Mouse (Mus musculus): Measurements from ENCODE around the gene Prdx5. TPM values are rescaled to one million over a fixed set of nuclear protein-coding genes. Genes with fewer than 3 reads are reported as not detected.

Gene Prdx5
- total and polyA plus RNA-seq, 3 experiments: 411 to 766 (median 651) TPM

DNA sequence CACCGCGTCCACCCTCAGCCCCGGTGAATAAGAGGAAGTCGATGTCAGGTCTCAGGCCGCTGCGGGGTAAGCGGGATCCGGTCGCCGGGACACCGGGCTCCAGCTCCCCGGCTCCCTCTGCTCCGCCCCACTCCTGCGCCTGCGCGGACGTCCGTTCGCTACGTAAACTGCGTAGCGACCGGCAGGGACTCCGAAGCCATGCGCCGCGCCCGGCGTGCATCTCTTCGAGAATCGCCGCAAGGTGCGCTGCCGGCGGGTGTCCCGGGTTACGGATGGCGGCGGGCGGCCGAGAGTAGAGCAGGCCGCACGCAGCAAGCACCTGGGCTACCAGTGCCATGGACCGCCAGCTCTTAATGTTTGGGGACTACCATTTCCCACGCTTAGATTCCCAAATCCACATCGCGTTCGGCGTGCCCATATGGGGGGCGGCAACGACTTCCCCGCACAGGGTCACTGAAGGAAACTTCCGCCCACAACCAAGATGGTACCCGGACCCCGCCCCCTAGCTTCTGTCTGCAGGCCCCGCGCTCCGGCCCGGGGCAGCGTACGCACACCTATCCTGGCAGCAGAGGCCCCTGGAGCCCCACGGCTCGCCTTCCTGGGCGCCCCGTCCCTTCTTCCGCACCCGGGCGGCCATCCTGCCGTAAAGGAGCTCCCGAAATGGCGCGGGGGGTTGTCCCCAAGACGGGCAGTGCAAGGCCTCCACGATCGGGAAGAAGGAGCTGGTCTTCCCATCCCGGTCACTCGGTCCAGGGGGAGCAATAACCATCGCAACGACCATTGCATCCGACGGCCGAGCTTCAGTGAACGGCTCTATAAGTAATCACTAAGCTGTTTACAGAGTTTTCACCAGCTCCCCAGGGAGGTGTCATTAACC is 31.7 kb upstream of the Prdx5 start, which contains the start of gene Bad:
Bad (plus strand) TSS at position 490 of the 877 bp plus-strand sequence.
- H3K4me1 ChIP-seq (ENCODE audit: control insufficient read depth, insufficient read depth, low read length): peaks cover 3% of the 10 kb centered on the region
- intact Hi-C loops (cut with DNase I): loop anchor here (1.0 to 5.0 kb wide), 2 partner anchors 10 to 36 kb away; partner anchors contain the start of gene Plcb3
- WGBS: under 1% methylated on average over 83 of the region's 83 CpGs
- H3K9ac ChIP-seq (ENCODE audit: low read depth, low read length): peak within 1 kb of the TSS; percentile 91
- no peaks in the 10 kb centered on the region for H3K27me3 ChIP-seq (ENCODE audit: control insufficient read depth, insufficient read depth, low read length)
- DNase-seq: peak; percentile 94 to 98
- TF ChIP-seq CTCF (IDR thresholded peaks at IDR 0.05) (peak; percentile 38), EP300 (IDR thresholded peaks at IDR 0.05; ENCODE audit: insufficient read depth, low read depth, low read length) (peak; percentile 27; the same call in 1 of the 2 replicates), POLR2A (IDR thresholded peaks at IDR 0.05; ENCODE audit: insufficient read depth, low read depth, low read length) (peak; percentile 77)
- no peaks in the 10 kb centered on the region for H3K36me3 ChIP-seq (ENCODE audit: control insufficient read depth, insufficient read depth, low read length)
- peak within 1 kb of the TSS; percentile 80 for H3K4me3 ChIP-seq
- peak within 1 kb of the TSS; percentile 84 for H3K27ac ChIP-seq
- no peaks in the 10 kb centered on the region for H3K79me2 ChIP-seq (replicated peaks; ENCODE audit: control insufficient read depth, insufficient read depth, low read length)

DNA sequence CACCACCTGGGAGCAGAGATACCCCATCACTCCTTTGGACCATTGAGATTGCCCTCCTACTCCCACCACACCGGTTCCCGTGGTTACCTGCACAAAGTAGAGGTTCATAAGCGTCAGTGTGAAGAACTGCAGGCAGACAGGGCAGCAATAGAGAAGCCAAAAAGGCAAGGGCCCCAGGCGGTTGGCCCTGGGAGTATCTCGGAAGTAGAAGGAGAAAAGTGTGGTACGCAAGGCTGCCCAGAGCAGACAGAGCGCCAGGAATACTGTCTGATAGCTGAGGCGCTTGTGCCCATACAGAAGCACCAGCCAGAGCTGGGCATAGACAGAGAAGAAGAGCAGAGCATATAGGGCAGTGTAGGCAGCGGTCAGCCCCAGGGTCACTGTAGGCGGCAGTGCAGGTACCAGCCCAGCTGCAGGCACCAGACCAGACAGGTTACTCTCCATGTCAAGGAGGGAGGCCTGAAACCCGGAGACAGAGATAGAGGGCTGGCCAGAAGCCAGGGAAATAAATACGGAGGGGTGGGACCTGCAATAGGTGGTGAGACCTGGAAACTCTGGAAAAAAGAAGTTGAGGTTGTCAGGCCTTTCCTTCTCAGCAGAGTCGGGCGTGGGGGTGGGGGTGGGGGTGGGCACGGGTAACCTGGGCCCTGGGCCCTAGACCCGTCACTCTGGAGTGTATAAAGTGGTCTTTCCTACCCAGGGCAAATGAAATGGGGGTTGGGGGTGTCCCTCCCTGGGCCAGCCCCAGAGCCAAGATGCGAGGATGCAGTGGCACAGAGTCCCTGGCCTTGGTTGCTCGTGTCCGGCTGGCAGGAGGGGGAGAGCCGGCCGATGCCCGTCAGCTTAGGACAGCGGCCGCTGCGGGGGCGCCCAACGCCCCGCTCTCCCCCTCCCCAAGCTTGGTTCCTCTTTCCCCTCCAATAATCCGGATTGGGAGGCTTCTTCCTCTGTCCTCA is 30.8 kb upstream of the Prdx5 start:
- H3K36me3 ChIP-seq (ENCODE audit: control insufficient read depth, insufficient read depth, low read length): no peaks in the 10 kb centered on the region
- no peaks in the 10 kb centered on the region for H3K79me2 ChIP-seq (replicated peaks; ENCODE audit: control insufficient read depth, insufficient read depth, low read length)
- peaks cover 3% of the 10 kb centered on the region for H3K4me1 ChIP-seq (ENCODE audit: control insufficient read depth, insufficient read depth, low read length)
- intact Hi-C loops (cut with DNase I): loop anchor here (5.0 kb wide), 1 partner anchor 37 kb away; the partner anchor contains the start of gene Plcb3
- TF ChIP-seq EP300 (IDR thresholded peaks at IDR 0.05; ENCODE audit: insufficient read depth, low read depth, low read length) (no peak), POLR2A (IDR thresholded peaks at IDR 0.05; ENCODE audit: insufficient read depth, low read depth, low read length) (no peak), CTCF (IDR thresholded peaks at IDR 0.05) (no peak)
- peak overlapping the region; percentile 80 for H3K4me3 ChIP-seq
- H3K27ac ChIP-seq: peak overlapping the region; percentile 84
- no peaks in the 10 kb centered on the region for H3K27me3 ChIP-seq (ENCODE audit: control insufficient read depth, insufficient read depth, low read length)
- WGBS: 20% methylated on average over 29 of the region's 29 CpGs
- peak overlapping the region; percentile 83 for H3K9ac ChIP-seq (ENCODE audit: low read depth, low read length)
- peak in 1 of 2 experiments; percentile 22 for DNase-seq

GRCm38 (mm10) chr19:6939106-6940002 is 29.4 kb upstream of the Prdx5 start:
- intact Hi-C loops (cut with DNase I): loop anchor here (2.0 to 5.0 kb wide), 3 partner anchors 13 to 38 kb away; partner anchors contain the start of genes Catsperz and Plcb3

GRCm38 (mm10) chr19:6937541-6938465 is 27.9 kb upstream of the Prdx5 start:
- peak; percentile 51 to 80 for DNase-seq
- intact Hi-C loops (cut with DNase I): loop anchor here (2.0 kb wide), 2 partner anchors 13 to 15 kb away; partner anchors contain the start of gene Catsperz
- 58% methylated on average over 16 of the region's 16 CpGs for WGBS
- Histone ChIP-seq H3K36me3 (ENCODE audit: control insufficient read depth, insufficient read depth, low read length) (no peaks in the 10 kb centered on the region), H3K4me1 (ENCODE audit: control insufficient read depth, insufficient read depth, low read length) (peaks cover 6% of the 10 kb centered on the region), H3K27ac (peak overlapping the region; percentile 78), H3K9ac (ENCODE audit: low read depth, low read length) (no peak overlapping the region), H3K4me3 (peak overlapping the region; percentile 11; the same call in 1 of the 2 replicates), H3K27me3 (ENCODE audit: control insufficient read depth, insufficient read depth, low read length) (peaks cover 12% of the 10 kb centered on the region), H3K79me2 (replicated peaks; ENCODE audit: control insufficient read depth, insufficient read depth, low read length) (no peaks in the 10 kb centered on the region)
- peak; percentile 37; the same call in 1 of the 2 replicates for TF ChIP-seq EP300 (IDR thresholded peaks at IDR 0.05; ENCODE audit: insufficient read depth, low read depth, low read length)
- TF ChIP-seq CTCF (IDR thresholded peaks at IDR 0.05): no peak
- no peak for TF ChIP-seq POLR2A (IDR thresholded peaks at IDR 0.05; ENCODE audit: insufficient read depth, low read depth, low read length)

More at GRCm38 (mm10) chr19:6939106-6940002, 29.4 kb upstream of the Prdx5 start:
- H3K9ac ChIP-seq (ENCODE audit: low read depth, low read length): no peak overlapping the region
- H3K79me2 ChIP-seq (replicated peaks; ENCODE audit: control insufficient read depth, insufficient read depth, low read length): no peaks in the 10 kb centered on the region
- no peak overlapping the region for H3K4me3 ChIP-seq
- H3K36me3 ChIP-seq (ENCODE audit: control insufficient read depth, insufficient read depth, low read length): no peaks in the 10 kb centered on the region
- no peak for DNase-seq
- H3K4me1 ChIP-seq (ENCODE audit: control insufficient read depth, insufficient read depth, low read length): peaks cover 3% of the 10 kb centered on the region
- WGBS: 91% methylated on average over 20 of the region's 20 CpGs
- TF ChIP-seq POLR2A (IDR thresholded peaks at IDR 0.05; ENCODE audit: insufficient read depth, low read depth, low read length): no peak
- TF ChIP-seq EP300 (IDR thresholded peaks at IDR 0.05; ENCODE audit: insufficient read depth, low read depth, low read length): no peak
- TF ChIP-seq CTCF (IDR thresholded peaks at IDR 0.05): no peak
- peaks cover 2% of the 10 kb centered on the region; the same call in 1 of the 2 replicates for H3K27me3 ChIP-seq (ENCODE audit: control insufficient read depth, insufficient read depth, low read length)
- H3K27ac ChIP-seq: peak overlapping the region; percentile 78; the same call in 1 of the 2 replicates

Measured in heart, adult 2 months (tissue).